Mouse (Mus musculus) ES-E14 (cell line): ENCODE measurements around the gene Traf4. TPM values are rescaled to one million over a fixed set of nuclear protein-coding genes. Genes with fewer than 3 reads are reported as not detected.
A peak's percentile ranks its signal among the peaks of the same experiment; 100 is the strongest.

Experiments
- DNase-seq: peaks from one replicate; pipeline ENCODE4 v3.0.0-alpha.2; 2013; ENCODE audit warnings: low read depth, low spot score
- H3K27ac ChIP-seq: 2 replicates; pipeline ENCODE4 v1.5.1; 2012; ENCODE audit warnings: low read depth, mild to moderate bottlenecking, low read length, moderate library complexity, mixed read lengths; ENCODE audit not compliant: poor library complexity, insufficient read depth, severe bottlenecking
- H3K36me3 ChIP-seq: 2 replicates; pipeline ENCODE4 v1.6.1; 2012; ENCODE audit warnings: mild to moderate bottlenecking, low read length, moderate library complexity, mixed read lengths; ENCODE audit not compliant: control insufficient read depth, poor library complexity, insufficient read depth, severe bottlenecking
- H3K4me1 ChIP-seq, 2 experiments: fragments of 150-350 bp in 1 of 2; sonication (generic) in 1 of 2; 2 replicates each; pipeline ENCODE4 v1.6.1; 2012; ENCODE audit warnings: low read length in 2 of 2, mild to moderate bottlenecking in 1 of 2, mixed read lengths in 1 of 2; ENCODE audit not compliant: control insufficient read depth in 2 of 2, insufficient read depth in 2 of 2, poor library complexity in 1 of 2
- H3K4me3 ChIP-seq, 2 experiments: fragments of 150-350 bp in 1 of 2; sonication (generic) in 1 of 2; 2 replicates each; pipeline ENCODE4 v1.5.1; 2012; ENCODE audit warnings: low read length in 2 of 2, low read depth in 1 of 2, mild to moderate bottlenecking in 1 of 2, mixed read lengths in 1 of 2; ENCODE audit not compliant: insufficient read depth in 1 of 2, poor library complexity in 1 of 2, severe bottlenecking in 1 of 2
- H3K9ac ChIP-seq: 2 replicates; pipeline ENCODE4 v1.6.1; 2012; ENCODE audit warnings: low read depth, mild to moderate bottlenecking, low read length, mixed read lengths; ENCODE audit not compliant: poor library complexity, insufficient read depth, severe bottlenecking
- H3K9me3 ChIP-seq: fragments of 150-350 bp; sonication (generic); 2 replicates; pipeline ENCODE4 v1.6.1; 2012; ENCODE audit warnings: low read depth, mild to moderate bottlenecking, low read length; ENCODE audit not compliant: control insufficient read depth, insufficient read depth
- CHD2 ChIP-seq: IDR thresholded peaks from 2 replicates; pipeline ENCODE4 v1.6.1; 2014; ENCODE audit warnings: mild to moderate bottlenecking, low read depth, low read length, inconsistent platforms
- HCFC1 ChIP-seq: IDR thresholded peaks from 2 replicates; pipeline ENCODE4 v1.6.1; 2012; ENCODE audit warnings: low read length, inconsistent platforms, borderline replicate concordance; ENCODE audit not compliant: insufficient read depth
- MAFK ChIP-seq: IDR thresholded peaks from 2 replicates; pipeline ENCODE4 v1.6.1; 2014; ENCODE audit warnings: mild to moderate bottlenecking, low read depth, low read length, inconsistent platforms; ENCODE audit not compliant: insufficient read depth
- ZC3H11A ChIP-seq: IDR thresholded peaks from 2 replicates; pipeline ENCODE4 v1.6.1; 2012; ENCODE audit warnings: low read depth, mild to moderate bottlenecking, inconsistent platforms, low read length, borderline replicate concordance
- ZNF384 ChIP-seq: IDR thresholded peaks from 2 replicates; pipeline ENCODE4 v1.6.1; 2012; ENCODE audit warnings: low read depth, low read length, inconsistent platforms
- in situ Hi-C, 2 experiments: fragments of 600-800 bp; cut with MboI; formaldehyde crosslinking; loops; one replicate each; pipeline ENCODE4 v1.15.1; 2025; ENCODE audit warnings: low sequenced_read_pairs in 2 of 2, inconsistent platforms in 1 of 2; ENCODE audit not compliant: unreplicated experiment in 2 of 2
- total RNA-seq: library from RNA; depleted of rRNA; stranded (reverse); fragments of 300-350 nt; gene quantifications from 2 replicates; pipeline ENCODE4 v1.2.3, GENCODE M21; 2012

Gene Traf4
- total RNA-seq, 1 experiment = 78.2 TPM

DNA sequence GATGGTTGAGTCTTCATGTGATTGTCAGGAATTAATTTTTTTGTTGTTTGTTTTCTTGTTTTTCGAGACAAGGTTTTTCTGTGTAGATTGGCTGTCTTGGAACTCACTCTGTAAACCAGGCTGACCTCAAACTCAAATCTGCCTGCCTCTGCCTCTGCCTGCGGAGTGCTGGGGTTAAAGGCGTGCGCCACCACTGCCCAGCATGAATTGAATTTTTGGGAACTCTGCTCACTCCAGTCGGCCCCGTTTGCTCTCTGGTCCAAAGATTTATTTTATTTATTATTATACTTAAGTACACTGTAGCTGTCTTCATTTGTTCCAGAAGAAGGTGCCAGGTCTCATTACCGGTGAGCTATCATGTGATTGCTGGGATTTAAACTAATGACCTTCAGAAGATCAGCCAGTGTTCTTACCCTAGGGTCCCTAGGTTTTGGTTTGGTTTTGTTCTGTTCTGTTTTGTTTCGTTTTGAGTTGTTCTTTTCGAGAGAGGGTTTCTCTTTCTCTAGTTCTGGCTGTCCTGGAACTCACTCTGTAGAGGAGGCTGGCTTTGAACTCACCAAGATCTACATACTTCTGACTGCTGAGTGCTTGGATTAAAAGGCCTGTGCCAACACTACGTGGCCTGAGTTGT lies 18.6 kb upstream of the Traf4 start:
- in situ Hi-C loops = no loop called here
- peak overlapping the region; percentile 88 for H3K9ac ChIP-seq
- peak overlapping the region; percentile 72 for H3K27ac ChIP-seq
- H3K9me3 ChIP-seq = no peaks in the 10 kb centered on the region
- no peak for DNase-seq
- peaks cover 34% of the 10 kb centered on the region for H3K36me3 ChIP-seq
- no peak for TF ChIP-seq MAFK
- TF ChIP-seq ZC3H11A = no peak
- no peak for TF ChIP-seq CHD2
- TF ChIP-seq HCFC1 = no peak
- no peak for TF ChIP-seq ZNF384
- peak overlapping the region; percentile 88 to 89 for H3K4me3 ChIP-seq
- H3K4me1 ChIP-seq = no peaks in the 10 kb centered on the region; a peak in 1 of 4 replicates

DNA sequence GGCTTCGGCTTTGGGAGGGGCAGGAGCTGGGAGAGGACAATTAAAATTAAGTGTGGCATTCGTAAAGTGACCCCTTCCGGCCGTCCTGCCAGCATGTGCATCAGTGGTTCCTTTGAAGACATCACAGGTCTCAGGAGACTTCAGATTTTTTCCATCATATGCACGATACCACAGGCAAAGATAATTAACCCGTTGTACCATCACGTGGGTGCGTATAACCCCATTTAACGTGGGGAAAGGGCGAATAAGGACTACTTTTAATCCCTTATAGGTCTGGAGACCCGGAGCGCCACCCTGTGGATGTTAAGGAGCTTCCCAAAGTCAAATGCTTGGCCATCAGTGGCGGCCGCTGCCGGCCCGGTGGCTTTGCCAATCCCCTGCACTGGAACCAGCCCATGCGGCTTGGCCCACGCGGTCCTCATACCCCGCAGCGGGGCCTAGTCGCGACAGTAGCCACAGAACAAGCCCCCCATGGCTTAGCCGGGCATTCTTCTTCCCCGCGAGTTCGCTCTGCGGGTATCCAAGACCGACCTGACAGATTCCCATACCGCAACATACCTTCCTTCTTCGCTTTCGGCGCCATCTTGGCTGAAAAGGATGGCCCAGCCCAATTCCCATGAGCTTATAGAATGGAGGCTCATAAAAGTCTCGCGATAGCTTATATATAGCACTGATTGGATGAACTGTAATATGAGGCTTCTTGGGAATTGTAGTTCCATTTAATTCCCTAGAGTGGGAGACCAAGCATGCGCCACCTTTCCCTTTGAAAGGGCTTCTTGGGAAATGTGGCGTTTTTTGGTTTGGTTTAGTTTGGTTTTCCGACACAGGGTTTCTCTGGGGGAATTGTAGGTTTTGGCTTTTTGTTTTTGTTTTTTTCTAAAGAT lies 17.8 kb upstream of the Traf4 start, which contains the start of gene Rpl23a:
Gene Rpl23a (minus strand): TSS at position 624 of the 884 bp plus-strand sequence.
- TF ChIP-seq HCFC1 = peak; percentile 93
- TF ChIP-seq MAFK = no peak
- TF ChIP-seq CHD2 = peak; percentile 99
- no peak for TF ChIP-seq ZNF384
- no peak for TF ChIP-seq ZC3H11A
- no peaks in the 10 kb centered on the region; a peak in 1 of 4 replicates for H3K4me1 ChIP-seq
- in situ Hi-C loops = no loop called here

DNA sequence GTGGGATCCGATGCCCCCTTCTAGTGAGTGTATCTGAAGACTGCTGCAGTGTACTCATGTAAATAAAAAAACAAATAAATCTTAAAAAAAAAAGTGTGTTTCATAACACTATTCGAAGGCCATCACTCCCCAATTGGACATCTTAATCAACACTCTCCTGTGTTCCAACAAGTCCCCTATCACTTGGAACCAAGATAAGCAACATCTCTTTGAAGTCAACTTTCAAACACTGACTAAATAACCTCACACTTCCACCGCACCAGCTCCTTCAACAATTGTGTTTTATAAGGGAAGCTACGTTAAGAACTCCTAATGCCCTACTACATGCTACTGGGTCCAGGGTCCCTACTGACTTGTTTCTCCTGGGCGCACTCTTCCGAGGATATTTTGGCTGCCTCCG lies 17.1 kb upstream of the Traf4 start:
- Histone ChIP-seq H3K36me3 (peaks cover 34% of the 10 kb centered on the region), H3K9me3 (no peaks in the 10 kb centered on the region), H3K9ac (peak overlapping the region; percentile 100), H3K4me1 (no peaks in the 10 kb centered on the region; a peak in 1 of 4 replicates), H3K27ac (peak overlapping the region; percentile 94; the same call in 1 of the 2 replicates), H3K4me3 (peak overlapping the region; percentile 88 to 89)
- in situ Hi-C loops = no loop called here
- no peak for TF ChIP-seq ZNF384
- no peak for DNase-seq

More for the DNA sequence above, 17.8 kb upstream of the Traf4 start, which contains the start of gene Rpl23a:
- H3K36me3 ChIP-seq = peaks cover 34% of the 10 kb centered on the region
- H3K9me3 ChIP-seq = no peaks in the 10 kb centered on the region
- DNase-seq = peak; percentile 89
- peak within 1 kb of the TSS; percentile 88 to 89 for H3K4me3 ChIP-seq
- H3K27ac ChIP-seq = peak within 1 kb of the TSS; percentile 94
- H3K9ac ChIP-seq = peak within 1 kb of the TSS; percentile 100

DNA sequence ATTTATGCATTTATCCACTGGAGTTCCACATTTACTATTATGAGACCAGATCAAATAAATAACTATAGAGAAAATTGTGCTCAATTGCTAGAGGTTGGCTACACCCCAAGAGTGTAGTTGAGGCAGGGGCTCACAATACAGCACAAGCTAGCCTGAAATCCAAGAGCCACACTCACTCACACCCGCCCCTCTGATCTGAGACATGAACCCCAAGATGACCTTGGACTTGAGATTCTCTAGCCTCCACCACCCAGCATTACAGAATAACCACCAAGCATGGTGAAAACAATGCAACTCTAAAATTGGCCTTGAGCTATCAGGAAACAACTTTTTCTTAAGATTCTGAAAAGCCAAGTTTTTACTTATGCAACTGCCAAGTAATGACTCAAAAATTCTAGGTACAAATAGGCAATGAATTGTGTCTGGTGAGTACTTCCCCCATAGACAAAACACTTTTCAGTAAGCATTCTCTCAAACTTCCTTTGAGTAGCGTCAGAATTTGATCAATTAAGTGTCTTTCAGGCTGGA lies 16.5 kb upstream of the Traf4 start:
- Histone ChIP-seq H3K4me3 (peak overlapping the region; percentile 88 to 89), H3K4me1 (no peaks in the 10 kb centered on the region; a peak in 1 of 4 replicates), H3K9ac (peak overlapping the region; percentile 100), H3K27ac (peak overlapping the region; percentile 94; the same call in 1 of the 2 replicates), H3K9me3 (no peaks in the 10 kb centered on the region), H3K36me3 (peaks cover 34% of the 10 kb centered on the region)
- DNase-seq = no peak
- TF ChIP-seq CHD2 = no peak
- TF ChIP-seq MAFK = no peak
- TF ChIP-seq ZC3H11A = no peak
- TF ChIP-seq ZNF384 = no peak
- no peak for TF ChIP-seq HCFC1
- in situ Hi-C loops = no loop called here
